Mouse (Mus musculus) neural tube, embryonic 12.5 days (tissue): ENCODE measurements around the gene Csrnp3. TPM values are rescaled to one million over a fixed set of nuclear protein-coding genes. Genes with fewer than 3 reads are reported as not detected.
"Not testable (repeated sequence)": the region's sequence is repeated elsewhere in the genome, so short reads cannot be mapped to it uniquely, and the experiment has no call there.

Experiments used
- ATAC-seq: fragments of 200-750 bp; cut with Nextera tagmentation; 2 replicates; pipeline ENCODE4 v1.8.0; 2017; ENCODE audit warnings: low read depth, mild to moderate bottlenecking, moderate TSS enrichment, moderate library complexity; ENCODE audit not compliant: low FRiP score
- H3K27ac ChIP-seq: fragments of 300-500 bp; sonication (generic); 2 replicates; pipeline ENCODE4 v1.5.1; 2016
- H3K27me3 ChIP-seq: fragments of 300-500 bp; sonication (generic); replicated peaks from 2 replicates; pipeline ENCODE4 v1.6.1; 2016; ENCODE audit warnings: mild to moderate bottlenecking
- H3K36me3 ChIP-seq: fragments of 300-500 bp; sonication (generic); 2 replicates; pipeline ENCODE4 v1.6.1; 2016; ENCODE audit warnings: mild to moderate bottlenecking
- H3K4me1 ChIP-seq: fragments of 300-500 bp; sonication (generic); 2 replicates; pipeline ENCODE4 v1.6.1; 2016
- H3K4me2 ChIP-seq: fragments of 300-500 bp; sonication (generic); replicated peaks from 2 replicates; pipeline ENCODE4 v1.6.1; 2016; ENCODE audit warnings: mild to moderate bottlenecking
- H3K4me3 ChIP-seq: fragments of 300-500 bp; sonication (generic); 2 replicates; pipeline ENCODE4 v1.5.1; 2016
- H3K9ac ChIP-seq: fragments of 300-500 bp; sonication (generic); 2 replicates; pipeline ENCODE4 v1.6.1; 2016; ENCODE audit warnings: mild to moderate bottlenecking
- H3K9me3 ChIP-seq: fragments of 300-500 bp; sonication (generic); 2 replicates; pipeline ENCODE4 v1.6.1; 2016; ENCODE audit warnings: mild to moderate bottlenecking
- WGBS: fragments of 180-500 bp; shearing (Covaris S2); methylation state at CpG from one replicate; pipeline ENCODE4 v1.1.7; 2016; 5-methylcytosine and 5-hydroxymethylcytosine counted together
- polyA plus RNA-seq: library from polyadenylated mRNA; unstranded; fragments of >200 nt; fragmentation: Nextera tagmentation; extraction: Ambion mirVana; gene quantifications from 2 replicates; pipeline ENCODE4 v1.2.1, GENCODE M21; 2016

Gene Csrnp3
- polyA plus RNA-seq, 1 experiment from 2014 or later: 29.6 TPM

- H3K4me3 ChIP-seq: no peak overlapping the region
- H3K9me3 ChIP-seq: no peaks in the 10 kb centered on the region
- H3K27ac ChIP-seq: no peak overlapping the region
- H3K4me2 ChIP-seq: no peak overlapping the region
- no peak for ATAC-seq
- H3K4me1 ChIP-seq: peaks cover 8% of the 10 kb centered on the region; the same call in 1 of the 2 replicates
- H3K9ac ChIP-seq: no peak overlapping the region
- no peaks in the 10 kb centered on the region for H3K36me3 ChIP-seq
- 28% methylated on average over 3 of the region's 3 CpGs for WGBS
- no peaks in the 10 kb centered on the region for H3K27me3 ChIP-seq
Observed at GRCm38 (mm10) chr2:65842356-65842755, 3.2 kb upstream of the Csrnp3 start.

GRCm38 (mm10) chr2:65846000-65846755 lies 611 bp downstream of the Csrnp3 start:
- Histone ChIP-seq H3K27me3 (no peaks in the 10 kb centered on the region), H3K36me3 (no peaks in the 10 kb centered on the region), H3K4me3 (peak overlapping the region; percentile 46), H3K4me1 (peaks cover 14% of the 10 kb centered on the region; the same call in 1 of the 2 replicates), H3K4me2 (peak overlapping the region; percentile 65), H3K9me3 (no peaks in the 10 kb centered on the region), H3K27ac (no peak overlapping the region), H3K9ac (peak overlapping the region; percentile 51)
- ATAC-seq: no peak
- 2% methylated on average over 22 of the region's 22 CpGs for WGBS

GRCm38 (mm10) chr2:65847463-65848110 lies 2.0 kb downstream of the Csrnp3 start:
- Histone ChIP-seq H3K27me3 (no peaks in the 10 kb centered on the region), H3K36me3 (no peaks in the 10 kb centered on the region), H3K9me3 (no peaks in the 10 kb centered on the region), H3K4me1 (peaks cover 12% of the 10 kb centered on the region; the same call in 1 of the 2 replicates), H3K27ac (no peak overlapping the region), H3K4me3 (peak overlapping the region; percentile 12), H3K9ac (no peak overlapping the region), H3K4me2 (peak overlapping the region; percentile 65)
- WGBS: 28% methylated on average over 7 of the region's 7 CpGs
- peak; percentile 63 for ATAC-seq

DNA sequence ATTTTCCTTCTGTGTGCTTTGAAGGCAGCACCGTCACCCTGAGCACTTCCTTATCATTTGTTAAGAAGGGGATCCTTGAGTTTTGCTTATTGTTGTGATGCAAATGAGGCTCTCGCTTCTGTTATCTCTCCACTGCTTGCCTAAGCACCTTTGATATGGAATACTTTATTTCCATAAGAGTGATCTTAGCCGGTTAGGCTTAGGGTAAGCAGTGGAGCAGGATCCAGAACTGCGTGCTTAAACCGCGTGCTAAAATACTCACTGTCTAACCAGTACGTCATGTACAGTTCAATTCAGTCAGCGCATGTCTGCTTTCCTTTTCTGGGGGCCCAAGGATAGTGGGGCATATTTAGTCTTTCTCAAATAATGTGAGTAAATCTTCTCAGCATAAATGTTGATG lies 3.1 kb downstream of the Csrnp3 start:
- H3K27ac ChIP-seq: no peak overlapping the region
- H3K4me2 ChIP-seq: peak overlapping the region; percentile 42
- ATAC-seq: no peak
- peaks cover 12% of the 10 kb centered on the region; the same call in 1 of the 2 replicates for H3K4me1 ChIP-seq
- no peaks in the 10 kb centered on the region for H3K27me3 ChIP-seq
- 0 out of 2 replicates have a peak overlapping the region, but pooled peaks have one; percentile 9 for H3K4me3 ChIP-seq
- 45% methylated on average over 8 of the region's 8 CpGs for WGBS
- H3K9ac ChIP-seq: no peak overlapping the region
- no peaks in the 10 kb centered on the region for H3K36me3 ChIP-seq
- H3K9me3 ChIP-seq: no peaks in the 10 kb centered on the region

GRCm38 (mm10) chr2:65850282-65850681 lies 4.7 kb downstream of the Csrnp3 start:
- WGBS: 93% methylated on average over 3 of the region's 3 CpGs
- not testable (repeated sequence) for H3K9me3 ChIP-seq, ATAC-seq, H3K9ac ChIP-seq, H3K27ac ChIP-seq, H3K36me3 ChIP-seq, H3K4me2 ChIP-seq, H3K27me3 ChIP-seq, H3K4me3 ChIP-seq
- peaks cover 10% of the 10 kb centered on the region; the same call in 1 of the 2 replicates for H3K4me1 ChIP-seq

DNA sequence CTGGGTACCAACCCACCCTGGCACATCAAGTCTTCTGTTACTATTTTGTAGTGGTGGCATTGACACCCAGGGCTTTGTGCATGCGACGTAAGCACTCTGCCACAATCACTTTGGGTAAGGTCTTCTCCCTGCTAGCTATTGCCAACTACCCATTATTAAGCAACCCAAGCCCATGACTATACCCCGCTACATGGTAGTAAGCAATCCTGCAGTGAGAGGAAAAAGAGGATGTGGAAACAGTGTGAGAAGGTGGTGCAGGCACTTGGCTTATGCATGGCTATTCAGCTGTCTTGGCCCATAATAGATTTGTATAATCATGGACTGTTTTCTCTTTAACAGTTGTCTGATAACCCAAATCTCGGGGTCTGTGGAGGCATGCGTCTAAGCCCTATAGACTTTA lies 11.2 kb downstream of the Csrnp3 start:
- Histone ChIP-seq H3K27ac (no peak overlapping the region), H3K4me3 (no peak overlapping the region), H3K9me3 (no peaks in the 10 kb centered on the region), H3K9ac (no peak overlapping the region), H3K27me3 (no peaks in the 10 kb centered on the region), H3K4me2 (no peak overlapping the region), H3K36me3 (no peaks in the 10 kb centered on the region), H3K4me1 (no peaks in the 10 kb centered on the region)
- 96% methylated on average over 5 of the region's 5 CpGs for WGBS
- no peak for ATAC-seq

DNA sequence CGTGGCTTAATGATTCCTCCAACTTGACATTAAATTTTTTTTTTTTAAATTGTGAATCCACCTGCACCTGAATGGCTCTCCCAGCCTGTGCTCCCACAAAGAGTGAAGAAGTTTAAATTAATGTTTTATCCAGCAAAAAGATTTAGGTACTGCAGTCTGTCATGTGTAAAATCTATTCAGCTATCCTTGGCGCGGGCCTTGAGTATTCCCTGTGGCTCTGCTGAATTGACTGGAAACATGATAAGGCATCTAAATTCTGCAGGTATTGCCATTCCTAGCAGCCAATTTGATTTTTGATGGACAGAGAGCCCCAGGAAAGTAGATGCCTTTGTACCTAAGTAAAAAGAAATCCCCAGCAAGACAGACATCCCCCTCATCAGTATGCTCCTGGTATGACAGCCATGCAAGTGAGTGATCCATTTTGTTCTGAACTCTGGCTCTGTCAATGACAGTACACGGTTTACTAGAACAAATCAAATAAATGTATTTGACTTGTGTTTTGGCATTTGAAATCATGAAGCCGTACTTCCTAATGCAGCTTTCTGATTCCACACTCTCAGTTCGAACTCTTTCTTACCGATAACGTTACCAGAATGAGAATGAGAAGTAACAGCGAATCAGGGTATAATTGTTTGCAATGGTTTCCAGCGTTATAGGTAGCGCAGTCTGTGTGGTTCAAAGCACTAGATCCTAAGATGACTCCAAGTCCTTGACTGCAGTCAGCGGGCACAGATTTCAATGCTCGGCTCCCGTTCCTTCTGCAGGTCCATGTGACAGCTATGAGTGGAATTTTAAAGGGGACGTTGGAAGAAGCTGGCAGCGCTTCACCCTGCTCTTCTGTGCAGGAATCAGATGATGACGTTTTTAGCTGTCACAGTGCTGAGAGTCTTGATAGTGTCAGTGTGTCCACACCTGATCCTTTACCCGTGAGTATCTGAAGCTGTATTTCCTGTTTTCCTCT lies 14.5 kb downstream of the Csrnp3 start:
- 86% methylated on average over 18 of the region's 18 CpGs for WGBS
- no peaks in the 10 kb centered on the region for H3K9me3 ChIP-seq
- ATAC-seq: no peak
- H3K27ac ChIP-seq: no peak overlapping the region; the same call in 1 of the 2 replicates
- no peak overlapping the region for H3K9ac ChIP-seq
- no peak overlapping the region for H3K4me3 ChIP-seq
- no peaks in the 10 kb centered on the region for H3K27me3 ChIP-seq
- no peak overlapping the region for H3K4me2 ChIP-seq
- H3K36me3 ChIP-seq: peaks cover 8% of the 10 kb centered on the region; the same call in 1 of the 2 replicates
- H3K4me1 ChIP-seq: no peaks in the 10 kb centered on the region

DNA sequence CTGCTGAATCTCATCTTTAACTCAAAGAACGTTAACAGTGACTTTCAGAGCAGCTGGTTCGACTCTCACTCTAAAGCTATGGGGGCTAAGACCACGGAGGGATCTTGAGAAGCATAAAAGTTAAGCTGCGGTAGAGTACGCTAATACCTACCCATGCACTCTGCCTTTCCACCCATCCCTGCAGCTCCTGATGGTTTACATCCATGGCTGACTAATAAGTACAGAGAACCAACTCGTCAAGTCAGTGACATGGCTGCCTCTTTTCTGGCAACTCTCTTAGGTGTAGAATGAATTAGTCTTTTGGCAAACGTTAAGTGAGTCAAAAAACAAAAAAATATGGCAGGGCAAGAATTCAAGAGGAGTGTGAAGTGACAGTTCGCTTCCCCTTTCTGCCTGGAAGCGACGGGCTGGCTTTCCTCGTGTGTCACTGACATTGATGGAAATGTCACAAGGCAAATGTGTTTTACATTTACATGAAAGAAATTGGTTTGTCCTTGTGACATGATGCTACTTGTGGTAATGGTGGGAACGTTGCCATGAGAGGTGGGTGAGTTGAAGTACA lies 19.3 kb downstream of the Csrnp3 start:
- H3K9ac ChIP-seq: no peak overlapping the region
- ATAC-seq: no peak
- H3K4me1 ChIP-seq: no peaks in the 10 kb centered on the region
- no peaks in the 10 kb centered on the region for H3K9me3 ChIP-seq
- 84% methylated on average over 12 of the region's 12 CpGs for WGBS
- H3K36me3 ChIP-seq: peaks cover 8% of the 10 kb centered on the region; the same call in 1 of the 2 replicates
- no peak overlapping the region for H3K4me2 ChIP-seq
- no peaks in the 10 kb centered on the region for H3K27me3 ChIP-seq
- no peak overlapping the region for H3K4me3 ChIP-seq
- no peak overlapping the region for H3K27ac ChIP-seq

DNA sequence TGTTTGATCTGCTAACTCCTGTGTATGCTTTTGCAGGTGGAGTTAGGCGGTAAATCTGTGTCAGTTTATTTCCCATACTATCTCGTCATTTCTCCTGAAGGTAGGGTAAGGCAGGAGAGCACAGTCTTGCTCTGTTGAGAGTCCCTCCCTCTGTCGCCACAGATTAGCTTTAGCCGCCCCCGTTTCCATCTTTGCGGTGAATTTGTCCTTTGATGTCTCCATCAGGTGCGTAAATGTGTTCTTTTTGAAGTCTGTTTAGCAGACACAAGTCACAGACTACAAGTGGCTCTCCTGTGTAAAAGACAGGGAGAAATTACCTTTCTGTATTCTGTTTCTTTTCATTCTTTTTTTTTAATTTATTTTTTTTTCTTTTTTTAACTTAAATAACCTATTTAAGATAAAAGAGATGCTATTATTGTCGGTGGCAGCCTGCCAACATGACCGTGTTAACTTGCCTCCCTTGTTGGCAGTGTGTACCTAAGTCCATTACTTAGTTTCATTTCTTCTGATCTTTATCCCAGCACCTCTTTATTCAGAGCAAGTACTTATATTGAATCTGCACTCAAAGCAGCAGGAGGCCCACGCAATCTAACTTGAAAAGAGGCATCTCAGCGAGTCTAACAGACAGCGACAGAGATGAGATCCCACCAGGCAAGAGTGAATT lies 25.5 kb downstream of the Csrnp3 start:
- H3K4me1 ChIP-seq: no peaks in the 10 kb centered on the region
- peaks cover 3% of the 10 kb centered on the region; the same call in 1 of the 2 replicates for H3K36me3 ChIP-seq
- WGBS: 81% methylated on average over 12 of the region's 12 CpGs

DNA sequence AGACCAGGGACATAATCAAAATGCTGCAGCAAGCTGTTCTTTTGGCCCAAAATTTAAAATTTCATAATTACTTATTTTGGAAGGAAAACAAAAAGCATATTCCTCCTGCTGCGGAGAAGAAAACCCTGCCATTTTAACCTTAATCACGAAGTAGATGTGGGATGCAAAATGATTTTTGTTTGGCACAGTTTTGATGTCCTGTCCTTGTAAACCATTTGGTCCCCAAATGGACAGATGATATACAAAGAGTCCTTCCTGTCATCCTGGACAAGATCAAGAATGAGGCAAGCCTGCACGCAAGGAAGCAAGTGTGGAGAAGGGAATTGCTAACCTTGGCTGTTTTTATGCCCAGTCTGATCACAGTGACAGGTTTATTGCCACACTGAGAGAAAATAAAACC lies 46.0 kb downstream of the Csrnp3 start:
- Histone ChIP-seq H3K9ac (no peak overlapping the region), H3K36me3 (no peaks in the 10 kb centered on the region), H3K4me2 (no peak overlapping the region), H3K4me1 (peaks cover 3% of the 10 kb centered on the region; the same call in 1 of the 2 replicates), H3K27me3 (no peaks in the 10 kb centered on the region), H3K4me3 (no peak overlapping the region), H3K27ac (no peak overlapping the region), H3K9me3 (no peaks in the 10 kb centered on the region)
- WGBS: 73% methylated on average over 3 of the region's 3 CpGs
- ATAC-seq: no peak

More for the DNA sequence above, 25.5 kb downstream of the Csrnp3 start:
- no peaks in the 10 kb centered on the region for H3K9me3 ChIP-seq
- no peaks in the 10 kb centered on the region for H3K27me3 ChIP-seq
- no peak overlapping the region for H3K4me2 ChIP-seq
- no peak for ATAC-seq
- no peak overlapping the region for H3K9ac ChIP-seq
- H3K4me3 ChIP-seq: no peak overlapping the region
- H3K27ac ChIP-seq: no peak overlapping the region

GRCm38 (mm10) chr2:65893241-65893640 lies 47.7 kb downstream of the Csrnp3 start:
- Histone ChIP-seq H3K4me2 (no peak overlapping the region), H3K9ac (no peak overlapping the region), H3K9me3 (no peaks in the 10 kb centered on the region), H3K27ac (no peak overlapping the region), H3K4me1 (peaks cover 5% of the 10 kb centered on the region; the same call in 1 of the 2 replicates), H3K36me3 (no peaks in the 10 kb centered on the region; the same call in 1 of the 2 replicates), H3K27me3 (no peaks in the 10 kb centered on the region), H3K4me3 (no peak overlapping the region)
- ATAC-seq: no peak
- WGBS: 88% methylated on average over 8 of the region's 8 CpGs
